Mouse (Mus musculus): ENCODE measurements around the gene Nell1. TPM values are rescaled to one million over a fixed set of nuclear protein-coding genes. Genes with fewer than 3 reads are reported as not detected.

Nell1 gene
- total RNA-seq, 2 experiments from 2014 or later: not detected

DNA sequence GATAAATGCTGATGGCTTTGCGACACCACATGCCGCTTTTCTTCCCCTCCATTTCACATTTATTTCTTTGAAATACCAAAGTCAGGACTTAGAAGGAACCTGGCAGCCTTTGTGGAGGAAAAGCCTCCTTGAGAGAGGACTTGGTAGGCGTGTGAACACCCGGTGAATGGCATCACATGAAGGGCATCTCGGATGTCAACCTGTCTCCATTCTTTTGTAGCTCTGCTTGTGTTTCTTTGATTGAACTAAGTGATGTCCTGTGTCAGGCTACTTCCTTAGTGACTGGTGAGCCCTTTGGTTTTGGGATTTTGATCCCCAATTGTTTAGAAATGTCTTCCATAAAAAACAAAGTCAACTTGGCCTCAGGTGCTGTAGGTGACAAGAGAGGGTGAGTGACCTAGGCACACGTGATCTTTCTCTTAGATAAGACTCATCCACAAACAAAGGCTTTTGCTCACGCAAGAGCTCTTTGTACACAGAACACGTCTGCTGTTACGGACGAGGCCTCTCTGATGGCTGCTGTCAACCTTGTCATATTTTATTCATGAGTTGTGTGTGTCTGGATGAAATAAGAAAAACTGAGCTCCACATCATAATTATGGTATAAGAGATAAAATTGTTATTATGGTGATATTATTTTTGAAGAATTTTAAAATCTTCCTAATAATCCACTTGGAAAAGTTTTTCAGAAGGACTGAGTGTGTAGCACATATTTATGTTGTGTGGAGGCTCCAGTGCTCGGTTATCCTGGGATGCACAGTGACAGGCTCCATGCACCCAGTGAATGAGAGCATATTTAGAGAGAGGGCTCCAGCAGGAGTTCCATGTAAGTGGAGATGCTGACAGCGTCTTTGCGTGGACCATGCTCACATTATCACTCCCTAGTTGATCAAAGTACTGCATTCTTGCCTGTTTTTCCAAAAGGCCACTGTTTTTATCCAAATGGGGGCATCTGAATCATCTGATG is 60.8 kb downstream of the Nell1 start:
- no peak for ATAC-seq (replicated peaks; ENCODE audit: low FRiP score, poor library complexity, severe bottlenecking)

GRCm38 (mm10) chr7:50041112-50041511 is 66.4 kb downstream of the Nell1 start:
- ATAC-seq (replicated peaks; ENCODE audit: low FRiP score, poor library complexity, severe bottlenecking): no peak

- no peak for ATAC-seq (replicated peaks; ENCODE audit: low FRiP score, poor library complexity, severe bottlenecking)
Measured at GRCm38 (mm10) chr7:50050144-50050543, 75.5 kb downstream of the Nell1 start.

- ATAC-seq (replicated peaks; ENCODE audit: low FRiP score, poor library complexity, severe bottlenecking): no peak
Measured at GRCm38 (mm10) chr7:50053704-50054103, 79.0 kb downstream of the Nell1 start.

DNA sequence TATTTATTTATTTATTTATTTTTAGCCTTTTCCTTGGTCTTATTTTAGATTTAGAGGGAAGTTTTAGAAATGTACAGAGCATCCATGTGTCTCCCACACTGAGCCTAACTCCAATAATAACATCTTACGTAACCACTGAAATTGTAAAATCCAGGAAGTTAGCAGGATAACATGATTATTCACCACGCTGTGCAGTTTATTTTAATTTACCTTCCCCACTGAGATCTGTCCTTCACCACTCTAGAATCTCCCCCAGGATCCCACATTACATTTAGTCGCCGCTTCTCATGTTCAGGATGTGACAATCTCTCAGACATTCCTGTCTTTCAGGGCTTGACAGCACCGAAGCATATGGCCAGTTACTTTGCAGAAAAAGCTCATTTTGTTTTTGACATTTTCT is 119.8 kb downstream of the Nell1 start:
- ATAC-seq (replicated peaks; ENCODE audit: low FRiP score, poor library complexity, severe bottlenecking): no peak

GRCm38 (mm10) chr7:50105612-50106321 is 131.1 kb downstream of the Nell1 start:
- ATAC-seq (replicated peaks; ENCODE audit: low FRiP score, poor library complexity, severe bottlenecking): no peak

DNA sequence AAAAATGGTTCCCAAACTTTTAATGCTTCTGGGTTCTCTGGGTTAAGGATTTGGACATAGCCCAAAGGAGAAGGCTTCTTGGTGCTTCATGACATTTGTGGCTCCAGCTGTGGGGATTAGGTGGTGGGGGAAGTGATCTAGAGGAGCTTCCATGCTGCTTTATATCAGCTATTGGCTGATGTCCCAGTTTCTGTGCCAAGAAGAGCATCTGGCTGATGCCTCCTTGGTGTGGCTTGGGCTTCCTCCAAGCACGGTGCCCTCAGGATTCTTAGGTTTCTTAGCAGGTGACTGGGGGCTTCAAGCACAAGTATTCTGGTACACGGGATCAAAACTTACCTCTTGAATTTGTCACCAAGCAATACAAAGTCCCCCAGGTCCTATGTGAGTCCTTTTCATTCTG is 132.6 kb downstream of the Nell1 start:
- no peak for ATAC-seq (replicated peaks; ENCODE audit: low FRiP score, poor library complexity, severe bottlenecking)

- no peak for ATAC-seq (replicated peaks; ENCODE audit: low FRiP score, poor library complexity, severe bottlenecking)
Measured at GRCm38 (mm10) chr7:50118348-50118747, 143.7 kb downstream of the Nell1 start.

DNA sequence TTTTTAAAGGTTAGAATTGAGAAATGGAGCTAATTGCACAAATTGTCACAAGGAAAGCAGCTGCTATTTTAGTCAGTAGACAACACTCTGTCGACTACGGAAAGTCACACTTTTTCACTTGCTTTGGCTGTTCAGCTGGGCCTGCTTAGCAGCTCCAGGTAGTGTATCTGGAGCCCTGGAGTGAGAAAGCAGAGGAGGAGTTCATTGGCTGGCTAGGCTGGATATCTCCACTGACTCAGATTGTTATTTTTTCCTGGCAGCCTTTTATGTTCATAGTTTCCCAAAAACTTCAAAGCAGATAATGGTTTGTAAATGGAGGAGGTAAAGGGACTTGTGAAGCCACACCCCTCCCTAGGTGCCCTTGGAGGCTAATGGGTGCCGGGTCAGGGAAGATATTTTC is 163.0 kb downstream of the Nell1 start:
- no peak for ATAC-seq (replicated peaks; ENCODE audit: low FRiP score, poor library complexity, severe bottlenecking)

GRCm38 (mm10) chr7:50149326-50149725 is 174.7 kb downstream of the Nell1 start:
- ATAC-seq (replicated peaks; ENCODE audit: low FRiP score, poor library complexity, severe bottlenecking): no peak

DNA sequence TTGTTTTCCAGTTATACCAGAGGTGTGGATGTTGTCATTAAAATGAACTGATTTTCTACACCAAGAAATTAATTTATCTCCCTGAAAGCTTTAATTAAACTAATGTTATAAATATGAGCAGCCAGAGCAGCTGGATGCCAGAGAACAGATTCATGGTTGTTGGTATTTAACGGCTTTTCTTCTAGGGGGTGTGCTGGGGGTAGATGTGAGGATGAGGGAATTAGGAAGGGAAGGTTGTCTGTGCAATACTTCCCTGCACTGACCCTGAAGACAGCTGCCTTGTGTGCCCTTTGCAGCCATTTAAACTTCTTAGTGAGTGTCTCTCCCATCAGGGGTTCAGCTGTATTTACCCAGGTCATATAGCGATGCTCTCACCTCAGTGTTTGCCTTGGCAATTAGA is 176.2 kb downstream of the Nell1 start:
- ATAC-seq (replicated peaks; ENCODE audit: low FRiP score, poor library complexity, severe bottlenecking): no peak

GRCm38 (mm10) chr7:50153618-50154017 is 179.0 kb downstream of the Nell1 start:
- ATAC-seq (replicated peaks; ENCODE audit: low FRiP score, poor library complexity, severe bottlenecking): no peak

- no peak for ATAC-seq (replicated peaks; ENCODE audit: low FRiP score, poor library complexity, severe bottlenecking)
Measured at GRCm38 (mm10) chr7:50162602-50163001, 187.9 kb downstream of the Nell1 start.

GRCm38 (mm10) chr7:50168778-50169177 is 194.1 kb downstream of the Nell1 start:
- ATAC-seq (replicated peaks; ENCODE audit: low FRiP score, poor library complexity, severe bottlenecking): no peak

DNA sequence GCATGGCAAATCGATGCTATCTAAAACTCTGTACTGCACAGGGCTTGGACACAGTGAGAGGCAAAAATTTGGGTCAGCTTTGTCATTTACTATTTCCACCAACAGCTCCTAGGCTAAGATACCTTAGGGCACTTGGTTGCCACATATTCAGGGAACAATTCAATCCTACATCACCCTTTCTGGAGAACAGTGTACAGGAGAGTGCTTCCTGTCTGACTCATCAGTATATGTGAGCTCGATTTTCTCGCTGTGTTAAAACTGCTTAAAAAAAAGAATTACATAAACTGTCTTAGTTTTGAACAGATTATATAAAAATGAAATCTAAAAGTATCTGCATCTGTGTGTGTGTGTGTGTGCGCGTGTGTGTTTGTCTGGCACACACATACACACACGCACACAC is 211.6 kb downstream of the Nell1 start:
- no peak for ATAC-seq (replicated peaks; ENCODE audit: low FRiP score, poor library complexity, severe bottlenecking)

GRCm38 (mm10) chr7:50193955-50194354 is 219.3 kb downstream of the Nell1 start:
- no peak for ATAC-seq (replicated peaks; ENCODE audit: low FRiP score, poor library complexity, severe bottlenecking)

- ATAC-seq (replicated peaks; ENCODE audit: low FRiP score, poor library complexity, severe bottlenecking): no peak
Measured at GRCm38 (mm10) chr7:50195080-50195611, 220.5 kb downstream of the Nell1 start.

DNA sequence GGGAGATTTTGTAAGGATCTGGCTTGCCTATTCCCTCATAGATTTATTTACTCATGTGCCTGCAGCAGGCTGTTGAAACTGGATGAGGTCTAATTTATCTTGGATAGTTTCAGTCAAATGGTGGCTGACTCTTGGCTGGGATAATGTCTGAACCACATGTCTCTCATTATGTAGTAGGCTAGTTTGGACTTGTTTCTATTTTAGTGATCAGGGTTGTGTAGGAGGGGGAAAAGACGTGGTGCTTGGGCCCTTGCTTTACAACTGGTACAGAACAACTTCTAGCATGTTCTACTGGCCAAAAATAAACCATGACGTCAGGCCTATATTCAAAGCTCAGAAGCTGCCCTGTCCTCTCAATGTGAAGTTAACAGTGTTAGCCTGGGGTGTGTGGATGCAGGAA is 230.6 kb downstream of the Nell1 start:
- ATAC-seq (replicated peaks; ENCODE audit: low FRiP score, poor library complexity, severe bottlenecking): no peak

DNA sequence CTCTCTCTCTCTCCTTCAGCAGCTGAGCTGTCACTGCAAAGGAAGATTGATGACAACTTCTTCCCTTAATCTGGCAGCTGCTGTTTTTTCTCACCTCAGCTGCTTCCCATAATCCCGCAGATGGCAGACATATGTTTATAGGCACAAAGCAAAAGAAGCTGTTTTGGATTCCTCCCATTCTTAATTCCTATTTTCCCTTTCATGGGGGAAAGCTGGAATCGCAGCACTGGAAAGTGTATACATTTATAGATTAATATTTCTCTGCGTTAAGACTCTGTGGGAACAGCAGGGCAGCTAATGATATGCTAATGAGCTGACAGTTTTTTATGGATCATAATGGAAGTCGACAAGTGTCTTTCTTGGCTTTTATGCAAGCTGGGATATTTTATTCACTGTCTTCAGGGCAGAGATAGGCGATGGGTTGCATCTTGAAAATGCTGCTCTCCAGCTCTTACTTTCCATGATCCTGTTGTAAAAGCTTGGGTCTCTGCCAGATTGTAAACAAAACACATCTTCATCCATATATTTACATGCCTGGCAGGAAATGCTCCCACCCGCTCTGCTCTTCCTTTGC is 236.1 kb downstream of the Nell1 start:
- ATAC-seq (replicated peaks; ENCODE audit: low FRiP score, poor library complexity, severe bottlenecking): no peak

GRCm38 (mm10) chr7:50221849-50222248 is 247.2 kb downstream of the Nell1 start:
- ATAC-seq (replicated peaks; ENCODE audit: low FRiP score, poor library complexity, severe bottlenecking): no peak

All from erythroid progenitor cell, adult 5-6 weeks (primary cell).